Mouse (Mus musculus): ENCODE data around the gene Trmt44. TPM values are rescaled to one million over a fixed set of nuclear protein-coding genes. Genes with fewer than 3 reads are reported as not detected.

The Trmt44 gene
- total and polyA plus RNA-seq, 3 experiments, result 5.9 to 18.0 (median 14.7) TPM

DNA sequence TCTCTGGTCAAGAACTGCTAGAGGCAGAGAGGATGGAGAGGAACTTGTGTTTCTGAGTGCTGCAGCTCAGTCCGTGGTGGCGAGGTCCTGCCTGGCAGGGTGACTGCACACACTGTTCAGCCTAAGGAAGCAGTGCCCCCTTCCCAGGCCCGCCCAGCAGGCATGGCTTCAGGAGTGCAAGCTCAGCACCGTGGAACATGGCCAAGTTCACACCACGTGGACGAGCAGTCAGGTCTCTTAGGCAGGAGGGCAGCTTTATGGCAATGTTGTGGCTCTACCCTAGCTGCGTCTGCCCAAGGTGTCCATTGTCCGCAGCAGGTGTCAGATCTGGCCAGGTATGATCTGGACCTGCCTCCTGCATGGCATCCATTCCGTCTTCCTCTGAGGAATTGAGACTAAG, 36.3 kb upstream of the Trmt44 start:
- TF ChIP-seq CTCF (IDR thresholded peaks at IDR 0.05; ENCODE audit: low read depth, low read length) (no peak), POLR2AphosphoS5 (IDR thresholded peaks at IDR 0.05; ENCODE audit: insufficient replicate concordance, low read depth, low read length) (no peak), GATA1 (IDR thresholded peaks at IDR 0.05; ENCODE audit: borderline replicate concordance, low read length) (no peak), GATA2 (IDR thresholded peaks at IDR 0.05; ENCODE audit: borderline replicate concordance, low read depth, low read length) (no peak), TAL1 (conservative IDR thresholded peaks at IDR 0.05; ENCODE audit: low read depth, low read length) (no peak)
- no peaks in the 10 kb centered on the region for H3K9me3 ChIP-seq (replicated peaks)
- DNase-seq (ENCODE audit: low spot score), result no peak
- ATAC-seq (ENCODE audit: extremely low read depth, insufficient number of reproducible peaks, low FRiP score, poor library complexity, severe bottlenecking), result no peak
- H3K4me3 ChIP-seq (ENCODE audit: low read depth, low read length), result no peak overlapping the region
- H3K36me3 ChIP-seq (replicated peaks), result peaks cover 41% of the 10 kb centered on the region
- no peaks in the 10 kb centered on the region for H3K27me3 ChIP-seq (ENCODE audit: insufficient read depth, low read length)
- H3K4me1 ChIP-seq (ENCODE audit: insufficient read depth, low read depth, low read length), result 0 out of 2 replicates have a peak, but pooled peaks cover 3% of the 10 kb centered on the region

- no peaks in the 10 kb centered on the region for H3K27me3 ChIP-seq (ENCODE audit: insufficient read depth, low read length)
- ATAC-seq (ENCODE audit: extremely low read depth, insufficient number of reproducible peaks, low FRiP score, poor library complexity, severe bottlenecking), result no peak
- TF ChIP-seq POLR2AphosphoS5 (IDR thresholded peaks at IDR 0.05; ENCODE audit: insufficient replicate concordance, low read depth, low read length) (no peak), GATA2 (IDR thresholded peaks at IDR 0.05; ENCODE audit: borderline replicate concordance, low read depth, low read length) (no peak), TAL1 (conservative IDR thresholded peaks at IDR 0.05; ENCODE audit: low read depth, low read length) (no peak), GATA1 (IDR thresholded peaks at IDR 0.05; ENCODE audit: borderline replicate concordance, low read length) (no peak), CTCF (IDR thresholded peaks at IDR 0.05; ENCODE audit: low read depth, low read length) (no peak)
- 0 out of 2 replicates have a peak, but pooled peaks cover 3% of the 10 kb centered on the region for H3K4me1 ChIP-seq (ENCODE audit: insufficient read depth, low read depth, low read length)
- H3K9me3 ChIP-seq (replicated peaks), result no peaks in the 10 kb centered on the region
- H3K36me3 ChIP-seq (replicated peaks), result peaks cover 49% of the 10 kb centered on the region
- no peak overlapping the region for H3K4me3 ChIP-seq (ENCODE audit: low read depth, low read length)
- DNase-seq (ENCODE audit: low spot score), result no peak
These were observed 35.5 kb upstream of the Trmt44 start for GRCm38 (mm10) chr5:35610381-35610780.

GRCm38 (mm10) chr5:35609971-35610370, 35.1 kb upstream of the Trmt44 start:
- H3K4me1 ChIP-seq (ENCODE audit: insufficient read depth, low read depth, low read length), result 0 out of 2 replicates have a peak, but pooled peaks cover 3% of the 10 kb centered on the region
- no peaks in the 10 kb centered on the region for H3K27me3 ChIP-seq (ENCODE audit: insufficient read depth, low read length)
- no peak for DNase-seq (ENCODE audit: low spot score)
- no peak for ATAC-seq (ENCODE audit: extremely low read depth, insufficient number of reproducible peaks, low FRiP score, poor library complexity, severe bottlenecking)
- H3K36me3 ChIP-seq (replicated peaks), result peaks cover 53% of the 10 kb centered on the region
- no peaks in the 10 kb centered on the region for H3K9me3 ChIP-seq (replicated peaks)
- H3K4me3 ChIP-seq (ENCODE audit: low read depth, low read length), result no peak overlapping the region
- TF ChIP-seq CTCF (IDR thresholded peaks at IDR 0.05; ENCODE audit: low read depth, low read length) (no peak), GATA2 (IDR thresholded peaks at IDR 0.05; ENCODE audit: borderline replicate concordance, low read depth, low read length) (no peak), GATA1 (IDR thresholded peaks at IDR 0.05; ENCODE audit: borderline replicate concordance, low read length) (no peak)

GRCm38 (mm10) chr5:35609381-35609780, 34.5 kb upstream of the Trmt44 start:
- no peak for TF ChIP-seq GATA1 (IDR thresholded peaks at IDR 0.05; ENCODE audit: borderline replicate concordance, low read length)
- TF ChIP-seq TAL1 (conservative IDR thresholded peaks at IDR 0.05; ENCODE audit: low read depth, low read length), result no peak
- no peak for TF ChIP-seq POLR2AphosphoS5 (IDR thresholded peaks at IDR 0.05; ENCODE audit: insufficient replicate concordance, low read depth, low read length)
- no peak for TF ChIP-seq CTCF (IDR thresholded peaks at IDR 0.05; ENCODE audit: low read depth, low read length)
- no peak for TF ChIP-seq GATA2 (IDR thresholded peaks at IDR 0.05; ENCODE audit: borderline replicate concordance, low read depth, low read length)

GRCm38 (mm10) chr5:35608559-35608958, 33.7 kb upstream of the Trmt44 start:
- ATAC-seq (ENCODE audit: extremely low read depth, insufficient number of reproducible peaks, low FRiP score, poor library complexity, severe bottlenecking) (no peak), DNase-seq (ENCODE audit: low spot score) (no peak)
- Histone ChIP-seq H3K9me3 (replicated peaks) (no peaks in the 10 kb centered on the region), H3K4me1 (ENCODE audit: insufficient read depth, low read depth, low read length) (0 out of 2 replicates have a peak, but pooled peaks cover 3% of the 10 kb centered on the region), H3K36me3 (replicated peaks) (peaks cover 64% of the 10 kb centered on the region), H3K4me3 (ENCODE audit: low read depth, low read length) (no peak overlapping the region), H3K27me3 (ENCODE audit: insufficient read depth, low read length) (no peaks in the 10 kb centered on the region)
- TF ChIP-seq TAL1 (conservative IDR thresholded peaks at IDR 0.05; ENCODE audit: low read depth, low read length) (no peak), GATA2 (IDR thresholded peaks at IDR 0.05; ENCODE audit: borderline replicate concordance, low read depth, low read length) (no peak), POLR2AphosphoS5 (IDR thresholded peaks at IDR 0.05; ENCODE audit: insufficient replicate concordance, low read depth, low read length) (no peak), GATA1 (IDR thresholded peaks at IDR 0.05; ENCODE audit: borderline replicate concordance, low read length) (no peak), CTCF (IDR thresholded peaks at IDR 0.05; ENCODE audit: low read depth, low read length) (no peak)

More at GRCm38 (mm10) chr5:35609381-35609780, 34.5 kb upstream of the Trmt44 start:
- H3K27me3 ChIP-seq (ENCODE audit: insufficient read depth, low read length), result no peaks in the 10 kb centered on the region
- peaks cover 59% of the 10 kb centered on the region for H3K36me3 ChIP-seq (replicated peaks)
- DNase-seq (ENCODE audit: low spot score) (no peak), ATAC-seq (ENCODE audit: extremely low read depth, insufficient number of reproducible peaks, low FRiP score, poor library complexity, severe bottlenecking) (no peak)
- H3K4me3 ChIP-seq (ENCODE audit: low read depth, low read length), result no peak overlapping the region
- H3K9me3 ChIP-seq (replicated peaks), result no peaks in the 10 kb centered on the region
- H3K4me1 ChIP-seq (ENCODE audit: insufficient read depth, low read depth, low read length), result 0 out of 2 replicates have a peak, but pooled peaks cover 3% of the 10 kb centered on the region

- DNase-seq (ENCODE audit: low spot score) (no peak), ATAC-seq (ENCODE audit: extremely low read depth, insufficient number of reproducible peaks, low FRiP score, poor library complexity, severe bottlenecking) (no peak)
- TF ChIP-seq GATA2 (IDR thresholded peaks at IDR 0.05; ENCODE audit: borderline replicate concordance, low read depth, low read length), result no peak
- no peak for TF ChIP-seq CTCF (IDR thresholded peaks at IDR 0.05; ENCODE audit: low read depth, low read length)
- no peak for TF ChIP-seq POLR2AphosphoS5 (IDR thresholded peaks at IDR 0.05; ENCODE audit: insufficient replicate concordance, low read depth, low read length)
- Histone ChIP-seq H3K27me3 (ENCODE audit: insufficient read depth, low read length) (no peaks in the 10 kb centered on the region), H3K4me1 (ENCODE audit: insufficient read depth, low read depth, low read length) (0 out of 2 replicates have a peak, but pooled peaks cover 3% of the 10 kb centered on the region), H3K36me3 (replicated peaks) (peaks cover 69% of the 10 kb centered on the region), H3K9me3 (replicated peaks) (no peaks in the 10 kb centered on the region), H3K4me3 (ENCODE audit: low read depth, low read length) (no peak overlapping the region)
These were observed 32.9 kb upstream of the Trmt44 start for GRCm38 (mm10) chr5:35607784-35608183.
